Mouse (Mus musculus) fibroblast of lung, adult 2 months (primary cell): ENCODE measurements around the gene 2900026A02Rik.
A peak's percentile ranks its signal among the peaks of the same experiment; 100 is the strongest.

ENCODE experiments used
- DNase-seq: peaks from one replicate; pipeline ENCODE4 v3.0.0-alpha.2; 2011; ENCODE audit warnings: low read depth

The 2900026A02Rik gene

DNA sequence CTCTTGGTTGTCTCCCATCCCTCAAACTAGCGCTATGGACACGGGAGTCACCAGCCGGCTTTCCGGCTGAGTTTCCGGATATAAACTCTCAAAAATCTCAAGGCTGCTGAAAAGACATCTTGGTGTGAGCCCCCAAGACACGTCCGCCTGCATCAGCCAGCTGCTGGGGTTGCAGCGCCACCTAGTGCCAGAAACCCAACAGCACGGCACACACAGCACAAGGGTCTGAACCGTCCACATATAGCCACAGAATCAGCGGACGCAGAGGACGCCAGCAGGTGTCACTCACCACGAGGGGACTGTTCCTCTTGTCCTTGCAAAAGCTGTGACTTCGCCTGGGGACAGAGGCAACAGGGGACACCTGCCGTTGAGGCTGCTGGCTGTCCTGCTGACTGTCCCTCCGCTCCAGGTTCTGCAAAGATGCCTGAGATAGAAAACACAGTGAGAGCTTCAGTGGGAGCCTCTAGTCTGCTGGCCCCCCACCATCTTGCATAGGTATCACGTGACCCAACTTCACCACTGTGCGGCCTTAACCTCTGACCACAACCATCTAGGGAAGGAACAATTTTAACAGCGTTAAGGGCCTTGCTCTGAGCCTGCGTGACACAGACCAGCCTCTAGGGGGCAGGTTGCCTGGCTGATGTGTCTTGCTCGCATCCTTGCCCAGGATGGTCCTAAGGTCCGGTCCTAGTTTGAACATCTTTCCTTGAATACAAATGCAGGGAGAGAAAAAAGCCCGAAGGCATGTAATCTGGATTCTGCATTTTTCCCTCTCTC, 45.9 kb downstream of the 2900026A02Rik start:
- DNase-seq, result no peak

GRCm38 (mm10) chr5:113173318-113173717, 47.7 kb downstream of the 2900026A02Rik start:
- DNase-seq, result no peak

GRCm38 (mm10) chr5:113171968-113172578, 49.0 kb downstream of the 2900026A02Rik start:
- DNase-seq, result no peak

GRCm38 (mm10) chr5:113170064-113170754, 50.8 kb downstream of the 2900026A02Rik start:
- no peak for DNase-seq

- DNase-seq, result no peak
These were observed 53.3 kb downstream of the 2900026A02Rik start for GRCm38 (mm10) chr5:113167733-113168132.

- DNase-seq, result no peak
These were observed 55.6 kb downstream of the 2900026A02Rik start for GRCm38 (mm10) chr5:113165481-113165880.

DNA sequence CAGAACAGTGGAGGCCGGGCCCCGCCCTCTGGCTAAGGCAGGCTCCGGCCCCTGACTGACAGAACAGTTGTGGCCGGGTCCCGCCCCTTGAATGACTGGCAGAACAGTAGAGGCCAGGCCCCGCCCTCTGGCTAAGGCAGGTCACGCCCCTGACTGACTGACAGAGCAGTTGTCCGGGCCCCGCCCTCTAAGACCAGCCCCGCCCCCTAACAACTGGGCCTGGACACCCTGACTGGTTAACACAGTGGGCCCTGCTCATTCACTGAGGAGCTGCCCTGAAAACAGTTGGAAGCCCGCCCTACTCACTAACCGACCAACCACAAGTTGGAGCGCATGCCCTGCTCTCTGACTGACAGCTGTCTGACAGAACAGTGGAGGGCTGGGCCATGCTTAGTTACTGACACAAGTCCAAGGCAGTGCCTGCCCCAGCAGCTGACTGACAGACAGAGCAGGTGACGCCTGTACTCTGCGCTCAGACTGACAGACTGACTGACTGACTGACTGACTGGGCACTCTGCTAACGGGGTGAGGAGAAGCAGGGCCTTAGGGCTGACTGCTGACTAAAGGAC, 56.1 kb downstream of the 2900026A02Rik start:
- peak; percentile 74 for DNase-seq

DNA sequence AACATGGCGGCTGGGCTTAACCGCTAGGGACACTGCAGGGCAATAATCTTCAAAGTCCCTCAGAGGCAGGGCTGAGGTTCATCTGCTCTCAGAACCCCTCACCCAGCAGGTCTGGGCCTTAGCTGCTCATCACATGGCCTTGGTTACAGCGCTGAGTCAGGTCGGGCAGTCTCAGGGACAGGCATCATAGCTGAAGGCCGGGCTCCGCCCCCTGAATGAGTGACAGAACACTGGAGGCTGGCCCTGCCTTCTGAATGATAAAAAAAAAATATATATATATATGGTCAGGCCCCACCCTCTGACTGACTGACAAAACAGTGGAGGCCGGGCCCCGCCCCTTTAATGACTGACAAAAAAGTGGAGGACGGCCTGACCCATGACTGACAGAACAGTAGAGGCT, 56.6 kb downstream of the 2900026A02Rik start:
- DNase-seq, result no peak

DNA sequence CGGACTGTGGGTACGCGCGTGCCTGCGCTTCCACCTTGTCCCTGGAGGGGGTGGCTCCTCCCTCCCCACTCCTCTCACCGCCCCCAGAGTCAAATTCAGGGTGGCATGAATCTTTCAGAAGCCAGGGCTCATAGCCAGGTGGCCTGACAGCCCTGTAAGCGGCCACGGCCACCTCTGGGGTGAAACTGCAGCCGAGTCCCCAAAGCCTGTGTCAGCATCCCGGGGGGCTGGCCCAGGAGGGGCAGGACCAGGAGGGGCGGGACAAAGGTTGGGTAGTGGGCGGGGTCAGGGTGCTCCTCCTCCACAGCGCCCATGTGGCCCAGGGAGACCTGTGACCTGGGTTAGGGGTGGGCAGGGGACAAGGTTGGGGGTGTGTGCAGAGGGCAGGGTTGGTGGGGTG, 57.9 kb downstream of the 2900026A02Rik start:
- DNase-seq, result no peak

DNA sequence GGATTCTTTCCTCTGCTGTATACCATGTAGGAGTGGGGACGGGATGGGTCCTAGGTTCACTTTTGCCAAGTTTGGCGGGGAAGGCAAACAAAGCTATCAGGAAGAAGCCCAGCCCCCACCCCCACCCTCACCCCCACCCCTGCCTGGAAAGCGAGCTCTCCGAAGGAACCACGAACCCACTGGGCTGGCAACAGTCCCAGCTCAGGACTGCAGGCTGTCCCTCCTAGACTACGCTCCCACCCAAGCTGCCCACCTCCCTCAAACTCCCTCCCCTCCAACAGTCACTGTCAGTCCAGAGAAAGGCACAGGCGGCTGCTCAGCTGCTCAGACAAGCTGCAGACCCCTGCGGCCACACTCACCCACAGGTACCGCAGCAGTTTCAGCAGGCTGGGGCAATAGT, 58.3 kb downstream of the 2900026A02Rik start:
- DNase-seq, result no peak

DNA sequence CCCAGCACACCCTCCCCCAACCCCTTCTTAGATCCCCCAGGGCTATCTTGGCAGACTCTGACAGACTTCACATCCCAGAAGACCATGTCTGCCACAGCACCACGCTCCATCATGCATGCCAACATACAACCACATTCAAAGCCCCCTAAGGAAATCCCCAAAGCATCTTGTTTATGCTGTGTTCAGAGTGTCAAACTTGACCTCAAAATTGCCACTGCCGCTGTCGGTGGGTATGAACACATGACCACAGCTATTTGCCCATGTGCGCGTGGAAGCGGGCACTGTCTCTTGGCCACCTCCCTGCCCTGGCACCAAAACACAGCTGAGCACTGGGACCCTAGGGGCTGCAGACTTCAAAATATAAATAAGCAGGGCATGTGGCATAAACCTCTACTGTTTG, 59.5 kb downstream of the 2900026A02Rik start:
- DNase-seq, result no peak

GRCm38 (mm10) chr5:113160320-113160719, 60.7 kb downstream of the 2900026A02Rik start:
- no peak for DNase-seq

- no peak for DNase-seq
These were observed 62.2 kb downstream of the 2900026A02Rik start for GRCm38 (mm10) chr5:113158759-113159355.

DNA sequence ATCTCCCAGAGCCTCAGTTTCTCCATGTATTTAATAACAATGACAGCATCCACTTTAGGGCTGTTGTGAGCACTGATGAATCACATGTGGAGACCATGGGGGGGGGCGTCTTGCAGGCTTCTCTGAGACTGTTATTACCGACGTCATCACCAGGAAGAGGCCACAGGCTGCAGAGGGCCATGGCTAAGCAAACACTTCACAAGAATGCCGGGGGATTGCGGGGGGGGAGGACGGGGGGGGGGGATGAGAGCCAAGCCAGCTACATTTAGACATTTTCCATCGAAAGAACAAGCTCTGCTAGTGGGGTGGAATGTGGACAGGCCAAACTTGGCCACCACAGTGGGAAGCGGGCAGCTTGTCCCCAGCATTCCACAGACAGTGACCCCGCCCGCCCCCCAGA, 63.4 kb downstream of the 2900026A02Rik start:
- DNase-seq, result no peak

GRCm38 (mm10) chr5:113157006-113157405, 64.0 kb downstream of the 2900026A02Rik start:
- DNase-seq, result peak; percentile 90

- no peak for DNase-seq
These were observed 65.9 kb downstream of the 2900026A02Rik start for GRCm38 (mm10) chr5:113155133-113155532.

DNA sequence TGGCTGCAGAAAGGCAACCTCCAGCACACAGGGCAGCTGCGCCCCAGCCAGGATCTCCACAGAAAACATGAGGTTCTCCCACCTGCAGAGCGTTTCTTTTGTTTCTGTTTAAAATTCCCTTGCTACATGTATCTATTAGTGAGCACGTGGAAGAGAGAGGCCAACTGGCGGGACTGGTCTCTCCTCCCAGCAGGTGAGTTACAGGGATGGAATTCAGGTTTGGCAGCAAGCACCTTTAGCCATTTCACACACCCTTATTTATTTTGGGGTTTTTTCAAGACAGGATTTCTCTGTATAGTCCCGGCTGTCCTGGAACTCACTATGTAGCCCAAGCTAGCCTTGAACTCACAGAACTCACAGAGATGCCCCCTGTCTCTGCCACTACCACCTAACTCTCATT, 66.6 kb downstream of the 2900026A02Rik start:
- no peak for DNase-seq

GRCm38 (mm10) chr5:113153508-113153830, 67.6 kb downstream of the 2900026A02Rik start:
- no peak for DNase-seq

- no peak for DNase-seq
These were observed 68.2 kb downstream of the 2900026A02Rik start for GRCm38 (mm10) chr5:113152663-113153507.

DNA sequence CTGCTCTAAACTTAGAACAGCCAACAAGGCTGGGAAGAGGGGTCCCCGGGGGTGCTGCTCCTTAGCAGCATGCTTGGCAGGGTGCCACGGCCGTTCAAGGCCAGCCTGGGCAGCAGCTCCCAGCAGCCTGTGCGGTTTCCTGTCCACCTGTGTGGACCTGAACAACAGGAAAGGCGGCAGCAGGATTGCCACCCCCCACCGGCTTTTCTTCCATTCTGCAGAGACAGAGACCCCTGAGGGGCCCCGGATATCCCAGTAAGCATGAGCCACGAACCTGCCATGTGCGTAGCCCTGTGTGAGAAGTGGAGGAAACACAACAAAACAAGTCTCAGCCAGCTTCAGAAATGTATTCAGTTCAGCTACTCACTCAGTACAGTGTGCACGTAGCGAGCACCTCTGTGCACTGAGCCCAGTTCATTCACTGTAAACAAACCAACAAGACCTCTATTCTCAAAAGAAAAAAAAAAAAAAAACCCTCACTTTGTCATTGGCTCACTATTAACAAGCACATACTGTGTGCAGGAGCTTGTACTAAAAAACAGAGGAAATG, 69.4 kb downstream of the 2900026A02Rik start:
- DNase-seq, result no peak

- no peak for DNase-seq
These were observed 70.0 kb downstream of the 2900026A02Rik start for GRCm38 (mm10) chr5:113150871-113151553.
